Mouse (Mus musculus) left cerebral cortex, postnatal 10 days (tissue): ENCODE measurements at regions not wholly inside any gene's neighbourhood (a gene's known extent, or its start where the extent isn't known, plus 50 kb on each side); places are given as distances from the start of the nearest gene placed in this dataset.

Source experiments
- DNase-seq, 2 experiments: peaks; one replicate each; pipeline ENCODE4 v3.0.0; 2021 to 2022; ENCODE audit warnings: low spot score in 2 of 2, mixed read lengths in 1 of 2; ENCODE audit errors: extremely low spot score in 1 of 2
- intact Hi-C: fragments of 180-260 bp; cut with DNase I; formaldehyde crosslinking; loops from one replicate; pipeline ENCODE4 v1.15.1; 2025

DNA sequence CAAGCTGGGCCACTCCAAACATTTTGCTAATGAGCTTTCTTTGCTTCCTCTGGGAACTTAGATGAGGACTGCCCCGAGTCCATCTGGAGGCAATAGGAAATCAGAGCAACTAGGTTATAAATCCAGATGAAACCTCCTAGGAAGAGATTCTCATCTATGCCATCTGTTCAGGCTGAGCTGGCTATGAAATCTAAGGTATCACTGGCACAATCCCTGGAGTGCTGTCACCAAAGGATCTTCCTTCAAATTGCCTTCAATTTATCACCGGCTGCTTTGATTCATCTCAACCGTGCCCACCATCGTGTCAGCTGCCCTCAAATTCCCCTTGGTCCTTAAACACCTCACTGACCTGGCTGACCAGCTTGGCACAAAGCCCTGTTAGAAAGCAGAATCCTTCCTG is 87.8 kb upstream of the Krr1 start:
- no peak for DNase-seq
- intact Hi-C loops: no loop called here

DNA sequence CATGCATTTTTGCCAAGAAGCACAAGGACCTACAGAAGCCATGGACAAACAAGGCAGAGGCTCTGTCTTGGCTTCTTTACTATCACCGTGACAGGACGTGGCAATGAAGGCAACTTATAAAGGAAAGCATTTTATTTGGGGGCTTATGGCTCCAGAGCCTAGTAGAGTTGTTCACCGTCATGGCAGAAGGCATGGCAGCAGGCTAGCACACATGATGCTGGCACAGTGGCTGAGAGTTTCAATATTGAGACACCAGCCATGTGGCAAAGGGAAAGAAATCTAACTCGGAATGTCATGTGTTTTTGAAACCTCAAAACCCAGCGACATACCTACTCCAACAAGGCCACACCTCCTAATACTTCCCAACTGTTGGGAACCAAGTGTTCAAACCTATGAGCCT is 83.4 kb upstream of the Krr1 start:
- no peak for DNase-seq
- intact Hi-C loops: no loop called here

DNA sequence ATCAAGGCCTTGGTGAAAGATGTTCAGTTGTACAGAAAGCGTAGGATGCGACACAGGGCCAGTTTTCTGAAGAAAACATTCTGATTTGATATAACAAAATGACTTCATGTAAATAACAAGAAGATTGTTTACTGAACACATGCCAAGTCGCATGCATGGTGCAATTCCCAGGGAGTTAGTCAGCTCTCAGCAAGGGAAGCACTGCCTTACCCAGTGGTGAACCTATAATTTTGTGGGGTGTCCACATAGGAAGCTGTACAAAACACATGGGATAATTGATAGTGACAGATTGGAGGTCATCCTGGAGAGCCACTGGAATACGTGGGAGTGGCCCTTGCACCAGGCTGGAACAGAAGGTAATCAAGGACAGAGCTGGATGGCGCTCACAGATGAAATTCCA is 79.0 kb upstream of the Krr1 start:
- DNase-seq: no peak
- intact Hi-C loops: no loop called here

DNA sequence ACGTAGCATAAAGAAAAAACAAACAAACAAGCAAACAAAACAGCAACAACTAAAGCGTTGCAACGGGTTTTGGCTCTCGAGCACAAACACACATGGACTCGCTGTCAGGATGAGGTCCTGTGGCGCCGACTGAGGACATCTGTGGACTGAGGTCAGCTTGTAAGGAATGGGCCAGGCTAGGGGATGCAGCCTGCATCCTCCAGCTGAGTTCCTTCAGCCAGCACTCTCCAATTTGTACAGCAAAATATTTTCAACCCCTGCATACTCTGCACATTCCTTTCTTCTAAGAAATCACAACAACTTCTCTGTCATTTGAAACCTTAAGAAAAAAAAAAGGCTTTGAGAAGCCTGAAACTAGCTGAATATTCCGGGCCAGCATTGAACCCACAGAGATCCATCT is 78.5 kb upstream of the Krr1 start:
- peak in 1 of 2 experiments; percentile 71 for DNase-seq
- intact Hi-C loops: no loop called here

DNA sequence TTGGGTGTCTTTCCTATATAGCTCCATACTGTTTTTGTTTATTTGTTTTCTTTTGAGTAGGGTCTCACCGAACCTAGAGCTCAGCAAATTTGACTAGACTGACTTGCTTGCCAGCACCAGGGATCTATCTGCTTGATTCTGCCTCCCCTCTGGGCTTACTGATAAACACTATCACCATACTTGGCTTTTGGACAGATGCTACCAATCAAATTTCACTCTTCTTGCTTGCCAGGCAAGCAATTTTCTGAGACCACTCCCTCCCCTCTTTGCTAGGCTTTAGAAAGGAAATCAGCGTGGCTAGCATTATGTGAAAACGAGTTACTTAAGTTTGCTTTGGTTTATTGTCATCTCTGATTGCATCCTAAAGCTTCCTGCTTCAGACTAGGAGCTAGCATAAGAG is 75.1 kb upstream of the Krr1 start:
- DNase-seq: no peak
- intact Hi-C loops: no loop called here

DNA sequence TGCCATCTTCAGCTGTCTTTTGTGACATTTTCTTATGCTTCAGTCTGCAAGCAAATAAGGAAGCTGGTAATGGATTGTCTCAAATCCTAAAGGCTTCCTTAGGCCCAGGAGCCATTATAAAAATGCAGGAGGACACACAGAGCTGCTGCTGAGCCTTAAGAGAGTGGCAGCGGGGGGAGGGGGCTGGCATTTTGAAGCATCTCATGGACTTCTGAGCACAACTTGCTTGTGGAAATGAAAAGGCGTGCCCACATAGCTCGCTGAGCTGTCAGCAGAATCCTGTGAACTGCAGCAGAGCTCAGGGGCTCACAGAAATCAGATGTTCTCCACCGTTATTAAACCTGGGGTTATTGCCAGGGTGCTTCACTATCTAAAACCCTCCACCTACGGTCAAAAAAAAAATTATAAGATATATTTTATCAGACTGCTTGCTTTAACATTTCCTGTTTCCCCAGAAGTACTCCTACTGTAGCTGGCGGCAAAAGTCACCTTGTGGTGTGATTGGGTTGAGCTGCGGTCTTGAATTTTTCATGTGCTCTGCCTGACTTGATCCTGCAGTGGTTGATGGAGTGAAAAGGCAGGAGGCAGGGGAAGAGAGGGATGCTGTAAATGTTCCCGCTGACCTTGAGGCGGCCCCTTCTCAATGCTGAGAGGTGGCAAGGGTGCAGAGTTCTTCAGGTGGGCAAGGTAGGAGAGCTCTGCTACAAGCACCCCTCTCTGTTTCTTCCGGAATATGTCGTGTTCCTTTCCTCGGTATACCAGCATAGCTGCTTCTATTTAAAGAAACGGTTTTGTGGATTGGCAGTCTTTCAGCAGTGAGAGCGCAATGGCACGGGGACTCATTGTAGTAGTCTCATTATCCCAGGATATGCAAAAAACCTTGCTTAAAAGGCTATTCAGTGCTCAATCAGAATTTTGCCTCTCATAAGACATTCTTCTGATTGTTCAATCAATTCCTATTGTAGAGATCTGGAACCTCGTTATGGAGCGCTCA is 71.4 kb upstream of the Krr1 start:
- DNase-seq: no peak
- intact Hi-C loops: no loop called here

DNA sequence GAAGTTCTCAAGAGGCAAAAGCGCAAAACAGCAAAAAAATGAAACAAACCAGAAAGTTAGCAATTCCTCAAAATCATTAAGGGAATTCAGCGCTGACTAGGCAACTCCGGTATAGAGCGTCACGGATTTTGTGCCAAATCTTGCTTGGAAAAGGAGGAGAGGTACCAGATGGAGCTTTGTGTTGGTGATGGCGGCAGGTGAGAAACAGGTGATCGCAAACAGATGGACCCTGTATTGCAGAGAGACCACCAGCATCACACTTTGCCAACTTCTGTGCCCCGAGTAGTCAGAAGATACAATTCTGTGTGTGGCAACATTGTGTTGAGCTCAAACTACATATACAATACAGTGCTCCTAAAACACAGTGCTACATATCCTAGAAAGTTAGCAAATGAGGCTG is 68.5 kb upstream of the Krr1 start:
- DNase-seq: no peak
- intact Hi-C loops: no loop called here

DNA sequence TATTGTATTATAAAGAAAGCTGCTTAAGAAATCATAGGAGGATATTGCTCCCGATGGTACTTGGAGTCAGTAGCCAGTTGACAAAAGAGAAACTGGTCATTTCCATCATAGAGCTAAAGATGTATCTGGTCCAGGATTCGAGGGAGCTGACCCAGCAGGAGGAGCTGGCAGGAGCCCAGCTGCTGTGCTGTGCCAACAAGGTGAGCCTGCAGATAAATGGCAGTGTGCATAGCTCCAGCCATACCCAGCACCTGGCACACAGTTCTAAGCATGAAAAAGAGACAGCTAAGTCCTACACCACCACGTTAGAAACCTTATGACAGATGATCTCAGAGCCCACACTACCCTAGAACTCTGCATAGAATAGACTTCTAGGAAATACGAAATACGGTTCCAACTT is 64.6 kb upstream of the Krr1 start:
- no peak for DNase-seq
- intact Hi-C loops: no loop called here

DNA sequence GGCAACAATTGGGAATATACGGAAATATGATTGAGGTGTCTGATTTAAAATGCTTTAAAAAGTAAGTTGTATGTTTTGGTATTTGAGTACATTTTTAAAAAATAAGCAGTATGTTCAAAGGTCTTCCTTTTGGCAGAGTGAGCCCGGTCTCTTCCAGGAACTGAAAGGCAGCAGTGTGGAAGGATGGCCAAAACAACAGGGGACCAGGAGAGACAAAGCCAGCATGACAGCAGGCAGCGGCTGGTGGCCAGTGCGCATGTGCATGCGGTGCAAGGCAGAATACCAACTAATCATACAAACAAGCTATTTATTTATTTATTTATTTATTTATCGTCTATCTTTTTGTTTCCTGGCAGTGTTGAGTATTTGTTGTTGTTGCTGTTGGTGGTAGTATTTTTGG is 59.9 kb upstream of the Krr1 start:
- DNase-seq: peak in 1 of 2 experiments; percentile 55
- intact Hi-C loops: no loop called here

DNA sequence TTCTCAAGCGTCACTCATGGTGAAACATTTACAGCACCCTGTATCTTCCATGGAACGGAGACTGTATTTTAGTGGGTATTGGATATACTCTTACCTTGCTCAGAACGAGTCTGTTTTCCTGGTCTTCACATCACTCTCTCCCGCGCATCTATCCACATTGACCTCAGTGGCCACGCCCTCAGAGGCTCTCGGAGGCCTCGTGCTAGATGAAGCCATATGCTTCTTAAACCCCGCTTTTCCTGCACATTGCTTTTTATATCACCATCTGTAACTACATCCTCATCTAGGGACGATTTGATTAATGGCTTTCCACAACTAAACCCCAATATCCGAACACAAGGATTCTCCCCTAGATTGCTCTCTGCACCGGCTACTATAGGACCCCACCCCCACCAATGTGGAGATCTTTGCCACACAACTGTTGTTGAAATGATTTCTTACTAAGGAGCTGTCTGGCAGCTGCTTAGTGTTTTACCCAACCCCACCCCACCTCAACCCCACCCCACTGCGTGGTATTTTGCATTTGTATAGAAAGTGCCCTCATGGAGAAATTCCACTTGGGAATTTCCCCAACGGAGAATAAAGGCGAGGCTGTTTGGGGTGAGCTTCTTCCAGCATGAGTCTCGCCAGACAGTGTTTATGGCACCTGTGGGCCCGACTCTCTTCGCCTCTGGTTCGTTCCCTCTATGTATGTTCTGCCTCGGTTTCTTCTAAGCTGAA is 59.2 kb upstream of the Krr1 start:
- intact Hi-C loops: no loop called here
- DNase-seq: no peak

DNA sequence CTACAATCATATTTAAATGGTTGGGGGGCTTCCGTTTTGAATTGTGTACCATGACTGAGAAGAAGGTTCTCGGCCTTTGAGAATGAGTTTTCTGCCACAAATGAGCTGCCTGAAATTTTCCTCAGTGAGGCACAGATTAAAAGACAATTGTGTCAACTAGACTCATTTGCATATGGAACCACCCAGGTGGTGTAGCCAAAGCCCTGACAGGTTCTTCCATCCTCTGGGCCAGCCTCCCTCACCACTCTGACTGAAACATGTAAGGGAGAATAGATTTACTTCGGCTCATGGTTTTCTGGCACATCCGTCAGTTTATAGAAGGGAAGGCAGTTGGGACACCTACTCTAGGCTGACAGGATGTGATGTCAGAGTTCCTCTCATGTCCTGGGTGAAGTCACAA is 58.2 kb upstream of the Krr1 start:
- DNase-seq: no peak
- intact Hi-C loops: no loop called here

DNA sequence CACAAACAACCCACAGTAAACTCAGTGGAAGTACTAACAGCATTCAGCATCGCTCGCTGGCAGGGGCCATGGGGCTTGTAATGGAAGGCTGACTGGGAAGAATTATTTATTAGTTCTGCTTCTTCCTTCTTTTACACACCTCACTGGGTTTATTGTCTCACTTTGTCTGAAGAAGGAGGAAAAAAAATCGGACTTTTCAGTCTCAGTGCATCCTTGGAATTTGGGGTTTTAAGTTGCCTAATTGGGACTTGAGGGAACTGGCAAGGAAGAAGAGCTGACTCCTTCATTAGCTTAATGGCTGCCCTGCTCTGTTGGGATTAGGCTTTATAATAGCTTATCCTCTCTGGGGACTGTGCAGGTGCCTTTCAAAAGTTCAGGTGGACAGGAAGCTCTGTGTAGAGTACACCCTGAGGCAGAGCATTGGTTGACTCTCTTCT is 54.4 kb upstream of the Krr1 start:
- DNase-seq: no peak
- intact Hi-C loops: no loop called here

DNA sequence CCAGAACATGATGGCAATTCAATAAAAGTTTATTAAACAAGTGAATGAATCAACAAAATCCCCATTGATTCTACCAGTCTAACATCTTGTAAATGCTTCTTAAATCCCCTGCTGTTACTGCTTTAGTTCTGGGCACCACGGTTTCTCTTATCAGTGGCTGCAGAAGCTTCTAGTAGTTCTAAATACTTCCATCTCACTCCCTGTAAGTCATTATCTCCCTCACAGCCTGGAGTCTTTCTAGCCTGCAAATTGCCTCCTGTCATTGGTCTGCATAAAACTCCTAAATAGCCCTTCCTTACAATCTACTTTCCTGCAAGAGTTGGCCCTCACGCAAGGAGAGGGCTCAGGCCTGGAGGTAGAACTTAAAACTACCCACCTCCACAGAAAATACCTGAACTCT is 53.0 kb upstream of the Krr1 start:
- intact Hi-C loops: no loop called here
- DNase-seq: no peak

DNA sequence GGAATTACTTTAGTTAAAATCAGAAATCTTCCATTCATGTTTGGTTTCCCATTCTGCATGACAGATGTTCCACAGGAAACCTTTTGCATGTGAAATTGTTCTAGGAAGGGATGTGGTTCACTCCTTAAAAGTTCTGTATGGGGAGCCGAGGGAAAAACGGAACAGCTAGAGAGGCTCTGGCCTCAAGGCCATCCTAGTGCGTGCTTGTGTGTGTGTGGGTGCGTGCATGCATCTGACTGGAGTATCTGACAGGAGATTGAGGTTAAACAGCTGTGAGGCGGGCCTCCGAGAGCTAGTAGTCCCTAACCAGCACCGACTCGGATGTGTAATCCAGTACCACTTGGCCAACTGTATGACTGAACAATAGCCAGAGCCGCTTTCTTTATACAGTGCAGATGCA is 51.0 kb upstream of the Krr1 start:
- DNase-seq: no peak
- intact Hi-C loops: no loop called here
